Mouse (Mus musculus) embryonic stem cell, embryonic (primary cell): ENCODE measurements at regions not wholly inside any gene's neighbourhood (a gene's known extent, or its start where the extent isn't known, plus 50 kb on each side); places are given as distances from the start of the nearest gene placed in this dataset.

Experiments used
- CTCF ChIA-PET, 4 experiments: fragments of 300-600 bp in 2 of 4; fragments of 350-600 bp in 2 of 4; sonication (Branson Sonifier 250); formaldehyde crosslinking; loops; one replicate each; lab custom pipeline; 2022; ENCODE audit warnings: inconsistent platforms in 2 of 4; lab: Charles Lee
- POLR2A ChIA-PET, 4 experiments: fragments of 300-600 bp in 2 of 4; fragments of 350-600 bp in 2 of 4; sonication (Branson Sonifier 250); formaldehyde crosslinking; loops; one replicate each; lab custom pipeline; 2022; ENCODE audit warnings: antibody characterized with exemption in 4 of 4, inconsistent platforms in 1 of 4; lab: Charles Lee

DNA sequence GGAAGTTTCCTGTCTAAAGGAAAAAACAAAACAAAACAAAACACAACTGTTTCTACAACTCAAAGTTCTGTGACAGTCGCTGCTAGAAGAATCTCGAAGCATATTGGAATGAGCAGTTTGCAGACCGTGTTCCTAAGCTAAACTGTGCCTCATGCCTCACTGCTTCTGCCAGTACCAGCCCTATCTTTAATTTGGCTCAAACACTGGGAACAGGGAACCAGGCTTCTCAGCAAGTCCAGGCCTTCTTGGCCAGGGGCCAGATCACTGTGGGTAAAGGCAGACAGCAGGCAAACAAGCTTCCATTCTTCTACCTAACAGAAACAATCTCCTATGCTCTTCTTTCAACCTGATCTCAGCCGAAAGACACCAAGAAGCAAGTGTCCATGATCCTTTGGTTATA lies 56.5 kb downstream of the Tmsb4x start:
- ChIA-PET POLR2A (no interaction called here), CTCF (no interaction called here)

DNA sequence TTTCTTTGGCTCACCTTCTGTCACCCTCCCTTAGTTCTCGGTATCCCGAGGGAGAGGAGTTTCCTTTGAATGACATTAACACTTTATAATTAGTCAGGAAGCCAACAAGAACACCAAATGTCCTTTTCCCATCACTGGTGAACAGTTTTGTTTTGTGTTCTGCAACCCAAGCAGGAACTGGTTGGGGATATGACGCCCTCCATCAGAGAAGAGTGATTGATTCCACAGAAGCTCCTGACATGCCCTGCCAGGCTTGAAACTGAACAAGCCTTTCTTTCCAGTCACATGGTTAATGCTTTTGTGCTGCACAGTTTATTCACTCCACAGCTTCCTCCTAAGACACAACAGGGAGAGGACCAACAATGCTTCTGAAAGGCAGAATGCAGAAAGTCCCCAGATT lies 57.8 kb downstream of the Tmsb4x start:
- CTCF ChIA-PET = no interaction called here
- POLR2A ChIA-PET = interaction anchor here in 1 of 4 experiments (0.6 to 1.4 kb wide), 2 partner anchors 58 to 711 kb away, joined by 3 to 4 read pairs; partner anchors contain the start of genes Tmsb4x and Trappc2

GRCm38 (mm10) chrX:167149400-167149799 lies 59.7 kb downstream of the Tmsb4x start:
- ChIA-PET CTCF (no interaction called here), POLR2A (no interaction called here)

GRCm38 (mm10) chrX:167146513-167147360 lies 62.4 kb downstream of the Tmsb4x start:
- CTCF ChIA-PET = no interaction called here
- POLR2A ChIA-PET = no interaction called here

DNA sequence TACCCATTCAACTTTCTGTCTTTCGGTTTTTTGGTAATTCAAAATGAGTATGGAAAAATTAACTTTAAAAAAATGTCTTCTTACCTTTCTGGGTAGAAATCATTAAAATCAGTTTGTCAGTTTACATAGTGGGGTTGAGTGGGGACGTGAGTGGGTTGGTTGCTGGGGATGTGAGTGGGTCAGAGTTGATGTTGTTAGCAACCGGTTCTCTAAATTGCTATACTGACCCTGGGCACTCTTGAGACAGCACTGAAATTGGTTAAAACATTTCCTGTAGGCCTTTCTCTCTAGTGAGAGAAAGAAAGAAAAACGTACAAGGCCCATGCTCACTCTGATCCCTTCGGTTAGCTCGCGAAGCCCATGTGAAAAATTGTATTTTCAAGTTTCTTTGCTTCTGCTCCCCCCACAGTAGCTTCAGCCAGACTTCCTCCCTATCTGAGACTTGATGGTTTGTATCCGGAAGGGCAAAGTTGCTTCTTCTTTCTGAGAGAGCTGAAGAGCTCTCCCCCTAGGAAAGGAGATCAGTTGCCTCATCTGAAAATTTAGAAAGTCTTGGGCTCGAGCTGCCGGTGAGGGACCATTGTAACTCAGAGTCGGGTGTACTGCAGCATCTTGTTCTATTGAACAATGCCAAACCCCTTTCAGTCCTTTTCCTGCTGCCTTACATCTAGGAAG lies 63.5 kb downstream of the Tmsb4x start:
- ChIA-PET POLR2A (no interaction called here), CTCF (no interaction called here)

DNA sequence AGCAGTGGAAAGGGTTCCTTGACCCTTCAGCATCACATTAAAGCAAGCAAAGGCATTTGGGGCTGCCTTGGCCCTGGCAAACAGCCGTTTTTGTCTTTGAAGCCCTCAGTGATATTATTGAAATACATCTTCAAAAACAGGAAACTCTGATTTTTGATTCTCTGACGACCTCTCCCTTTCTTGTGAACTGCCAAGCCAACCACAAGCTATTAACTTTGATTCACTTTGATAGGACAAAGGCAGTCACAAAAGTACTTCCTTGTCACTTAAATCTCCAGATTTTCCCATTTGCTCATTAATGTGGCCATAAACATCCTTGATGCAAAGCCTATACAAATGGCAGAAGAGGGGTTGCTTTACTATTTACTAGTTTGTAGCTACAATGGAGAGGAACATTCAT lies 70.0 kb downstream of the Tmsb4x start:
- CTCF ChIA-PET = no interaction called here
- POLR2A ChIA-PET = no interaction called here

- POLR2A ChIA-PET = no interaction called here
- CTCF ChIA-PET = no interaction called here
These were observed 74.9 kb downstream of the Tmsb4x start for GRCm38 (mm10) chrX:167134250-167134649.

- ChIA-PET CTCF (interaction anchor here in 1 of 4 experiments (0.7 kb wide), 1 partner anchor 100 kb away, joined by 3 read pairs; no protein-coding TSS in a partner anchor), POLR2A (no interaction called here)
These were observed 76.1 kb downstream of the Tmsb4x start for GRCm38 (mm10) chrX:167132989-167133395.

GRCm38 (mm10) chrX:167131317-167131716 lies 77.8 kb downstream of the Tmsb4x start:
- ChIA-PET CTCF (no interaction called here), POLR2A (no interaction called here)

DNA sequence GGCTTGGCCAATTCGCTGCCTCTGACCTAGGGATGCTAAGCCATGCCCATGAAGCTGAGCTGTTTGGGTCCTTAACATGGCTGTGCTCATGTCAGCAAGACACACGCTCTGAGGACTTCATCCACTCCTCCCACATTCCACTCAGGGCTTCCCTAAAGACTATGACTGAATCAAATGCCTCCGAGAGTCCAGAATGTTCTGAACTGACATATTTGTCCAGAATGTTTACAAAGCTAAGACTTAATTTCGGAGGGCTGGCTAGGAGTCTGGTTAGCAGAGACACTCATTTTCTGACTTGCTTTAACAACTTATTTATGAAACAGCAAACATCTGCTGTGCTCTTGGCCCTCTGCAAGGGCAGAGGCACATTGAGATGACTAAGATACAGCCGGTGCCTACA lies 78.5 kb downstream of the Tmsb4x start:
- ChIA-PET CTCF (no interaction called here), POLR2A (no interaction called here)

GRCm38 (mm10) chrX:167119288-167119687 lies 89.8 kb downstream of the Tmsb4x start:
- ChIA-PET POLR2A (no interaction called here), CTCF (no interaction called here)

GRCm38 (mm10) chrX:167115096-167115495 lies 94.0 kb downstream of the Tmsb4x start:
- POLR2A ChIA-PET = no interaction called here
- CTCF ChIA-PET = no interaction called here

DNA sequence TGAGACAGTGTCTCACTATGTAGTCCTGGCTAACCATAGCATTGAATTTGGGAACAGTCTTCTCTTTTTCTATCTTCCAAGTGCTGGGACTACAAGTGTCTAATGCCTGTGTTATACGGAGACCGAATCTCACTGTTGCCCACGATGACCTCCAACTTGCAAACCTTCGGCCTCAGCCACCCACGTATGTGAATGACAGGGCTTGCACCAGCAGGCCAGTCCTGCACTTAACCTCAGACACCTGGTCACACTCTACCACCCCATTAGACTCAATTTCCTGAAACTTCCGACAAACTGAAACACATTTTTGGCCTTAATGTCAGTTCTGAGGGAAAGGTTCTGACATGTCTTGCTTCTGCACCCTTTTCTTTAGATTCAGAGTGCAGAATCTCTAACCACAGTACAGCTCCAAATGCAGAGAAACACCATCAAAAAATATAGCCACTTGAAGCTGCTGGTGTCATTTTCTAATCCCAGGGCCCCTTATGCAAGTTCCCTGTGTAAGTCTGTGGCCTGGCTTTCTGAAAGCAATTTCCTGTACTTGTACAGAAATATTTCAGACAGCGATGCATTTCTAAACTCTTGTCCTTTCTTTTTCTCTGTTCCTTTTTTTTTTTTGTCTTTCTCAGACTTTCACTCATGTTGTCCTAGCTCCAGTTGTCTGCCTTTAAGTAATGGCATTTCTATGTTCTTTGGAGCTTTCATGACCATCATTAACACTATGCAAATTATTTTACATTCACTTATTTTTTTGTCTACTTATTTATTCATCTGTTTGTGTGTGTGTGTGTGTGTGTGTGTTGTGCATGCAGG lies 97.8 kb downstream of the Tmsb4x start:
- ChIA-PET CTCF (no interaction called here), POLR2A (no interaction called here)

GRCm38 (mm10) chrX:167108356-167108755 lies 100.8 kb downstream of the Tmsb4x start:
- ChIA-PET POLR2A (no interaction called here), CTCF (no interaction called here)

GRCm38 (mm10) chrX:167107469-167107868 lies 101.6 kb downstream of the Tmsb4x start:
- ChIA-PET CTCF (no interaction called here), POLR2A (no interaction called here)

DNA sequence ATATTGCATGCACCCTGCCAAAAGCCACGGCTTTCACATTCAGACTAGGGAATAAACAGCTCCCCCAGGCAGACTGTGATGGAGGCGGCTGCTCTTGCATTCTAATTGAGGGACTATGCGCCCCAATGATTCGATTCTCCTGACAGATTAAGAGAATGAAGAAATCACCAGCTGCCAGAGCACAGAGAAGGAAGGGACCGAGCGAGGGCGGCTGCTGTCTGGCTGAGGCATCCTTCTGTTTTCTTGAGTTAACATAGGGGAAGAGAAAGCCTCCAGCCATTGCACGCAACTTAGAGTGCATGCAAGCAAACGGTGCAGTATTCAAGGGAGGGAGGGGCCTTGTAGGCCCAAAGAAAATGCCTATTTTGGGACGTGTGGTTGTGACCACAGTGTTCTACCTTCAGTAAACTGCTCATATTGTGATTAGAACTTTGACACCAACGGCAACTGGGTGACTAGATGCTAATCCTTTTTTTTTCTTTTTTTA lies 103.1 kb downstream of the Tmsb4x start:
- ChIA-PET CTCF (no interaction called here), POLR2A (no interaction called here)

DNA sequence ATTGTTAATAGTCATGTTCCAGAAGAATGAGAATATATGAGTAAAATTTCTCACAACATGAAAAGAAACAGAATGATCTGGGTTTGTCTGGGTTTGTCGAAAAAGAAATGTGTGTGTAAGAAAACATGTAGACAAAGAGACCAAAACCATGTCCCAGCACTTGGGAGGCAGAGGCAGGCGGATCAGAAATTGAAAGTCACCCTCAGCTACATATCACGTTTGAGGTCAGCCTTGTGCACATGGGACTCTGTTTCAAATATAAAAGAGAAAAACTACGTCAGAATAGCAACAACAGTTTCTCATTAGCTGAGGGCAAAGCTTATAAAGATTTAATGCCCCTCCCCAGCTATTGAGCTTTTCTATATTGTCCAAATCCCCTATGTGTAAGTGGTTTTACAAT lies 103.8 kb downstream of the Tmsb4x start:
- CTCF ChIA-PET = no interaction called here
- POLR2A ChIA-PET = no interaction called here

DNA sequence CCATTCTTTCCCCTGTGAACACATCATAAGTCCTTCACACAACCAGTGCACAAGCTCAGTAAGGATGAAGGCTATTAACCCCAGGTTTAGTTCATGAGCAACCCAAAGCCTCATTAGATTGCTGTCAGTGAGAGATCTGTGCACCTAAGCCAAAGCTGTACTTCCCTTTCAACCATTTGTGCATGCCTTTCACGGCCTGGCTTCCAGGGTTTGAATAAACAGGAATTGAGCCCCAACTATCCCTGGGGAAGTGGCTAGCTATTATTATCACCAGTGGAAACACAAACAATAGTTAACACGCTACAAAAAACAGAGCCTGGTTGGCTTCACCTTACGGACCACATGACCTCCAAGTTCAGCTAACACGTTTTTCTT lies 104.9 kb downstream of the Tmsb4x start:
- POLR2A ChIA-PET = interaction anchor here in 1 of 4 experiments (0.6 to 0.7 kb wide), 3 partner anchors 105 to 434 kb away, joined by 3 to 11 read pairs (median 5); partner anchors contain the start of gene Tmsb4x
- CTCF ChIA-PET = no interaction called here

GRCm38 (mm10) chrX:167103501-167104246 lies 105.4 kb downstream of the Tmsb4x start:
- ChIA-PET POLR2A (interaction anchor here in 1 of 4 experiments (0.6 to 0.7 kb wide), 2 partner anchors 149 to 433 kb away, joined by 5 to 11 read pairs; no protein-coding TSS in a partner anchor), CTCF (no interaction called here)
